Mouse (Mus musculus): Measurements from ENCODE around the gene 6430550D23Rik. TPM values are rescaled to one million over a fixed set of nuclear protein-coding genes. Genes with fewer than 3 reads are reported as not detected.
A peak's percentile ranks its signal among the peaks of the same experiment; 100 is the strongest.

Gene 6430550D23Rik
- polyA plus RNA-seq, 1 experiment from 2014 or later = 2.5 TPM

GRCm38 (mm10) chr2:156021765-156022164 is 14.0 kb upstream of the 6430550D23Rik start:
- H3K36me3 ChIP-seq (ENCODE audit: insufficient read depth, low read length) = peaks cover 27% of the 10 kb centered on the region
- no peaks in the 10 kb centered on the region for H3K4me1 ChIP-seq (replicated peaks; ENCODE audit: insufficient read depth, low read length)
- no peak overlapping the region for H3K9ac ChIP-seq (ENCODE audit: low read depth, low read length)
- 73% methylated on average over 2 of the region's 2 CpGs for WGBS
- no peak overlapping the region for H3K27ac ChIP-seq
- DNase-seq (ENCODE audit: low spot score) (no peak), ATAC-seq (replicated peaks; ENCODE audit: low FRiP score, low read depth) (no peak)
- no peak for TF ChIP-seq CTCF (IDR thresholded peaks at IDR 0.05; ENCODE audit: low read depth)
- no peaks in the 10 kb centered on the region for H3K27me3 ChIP-seq (ENCODE audit: insufficient read depth, low read length)
- H3K4me2 ChIP-seq (ENCODE audit: low read length) = no peak overlapping the region
- no peaks in the 10 kb centered on the region for H3K9me3 ChIP-seq (replicated peaks; ENCODE audit: low read length)
- H3K4me3 ChIP-seq (replicated peaks; ENCODE audit: low read depth, low read length) = no peak overlapping the region

DNA sequence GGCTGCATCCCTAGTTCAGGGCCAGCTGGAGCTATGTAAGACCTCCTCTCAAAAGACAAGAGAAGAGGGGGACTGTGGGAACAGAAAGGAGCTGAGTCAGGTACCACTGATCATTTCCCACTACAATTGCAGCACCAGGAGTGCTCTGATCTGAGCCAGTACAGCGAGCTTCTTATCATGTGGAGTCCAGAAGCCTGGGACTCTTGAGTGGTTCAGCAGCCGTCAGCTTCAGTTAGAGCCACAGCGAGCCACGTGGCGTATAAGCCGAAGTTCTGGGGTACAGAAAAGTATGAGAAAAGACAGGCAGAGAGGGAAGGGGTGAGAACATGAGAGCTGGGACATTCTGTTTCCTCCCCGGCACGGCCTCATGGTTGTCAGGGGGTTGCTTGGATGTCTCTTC is 13.4 kb upstream of the 6430550D23Rik start:
- ATAC-seq (replicated peaks; ENCODE audit: low FRiP score, low read depth) (no peak), DNase-seq (ENCODE audit: low spot score) (no peak)
- H3K9ac ChIP-seq (ENCODE audit: low read depth, low read length) = no peak overlapping the region
- no peak overlapping the region for H3K4me3 ChIP-seq (replicated peaks; ENCODE audit: low read depth, low read length)
- H3K4me2 ChIP-seq (ENCODE audit: low read length) = no peak overlapping the region
- H3K9me3 ChIP-seq (replicated peaks; ENCODE audit: low read length) = no peaks in the 10 kb centered on the region
- H3K4me1 ChIP-seq (replicated peaks; ENCODE audit: insufficient read depth, low read length) = no peaks in the 10 kb centered on the region
- no peaks in the 10 kb centered on the region for H3K27me3 ChIP-seq (ENCODE audit: insufficient read depth, low read length)
- WGBS = 85% methylated on average over 8 of the region's 8 CpGs
- peaks cover 33% of the 10 kb centered on the region for H3K36me3 ChIP-seq (ENCODE audit: insufficient read depth, low read length)
- no peak overlapping the region for H3K27ac ChIP-seq
- TF ChIP-seq CTCF (IDR thresholded peaks at IDR 0.05; ENCODE audit: low read depth) = no peak

GRCm38 (mm10) chr2:156018106-156018505 is 10.3 kb upstream of the 6430550D23Rik start:
- Histone ChIP-seq H3K27me3 (ENCODE audit: insufficient read depth, low read length) (no peaks in the 10 kb centered on the region), H3K4me2 (ENCODE audit: low read length) (no peak overlapping the region), H3K27ac (no peak overlapping the region), H3K4me1 (replicated peaks; ENCODE audit: insufficient read depth, low read length) (no peaks in the 10 kb centered on the region), H3K4me3 (replicated peaks; ENCODE audit: low read depth, low read length) (no peak overlapping the region), H3K36me3 (ENCODE audit: insufficient read depth, low read length) (peaks cover 56% of the 10 kb centered on the region), H3K9ac (ENCODE audit: low read depth, low read length) (no peak overlapping the region), H3K9me3 (replicated peaks; ENCODE audit: low read length) (no peaks in the 10 kb centered on the region)
- ATAC-seq (replicated peaks; ENCODE audit: low FRiP score, low read depth) (no peak), DNase-seq (ENCODE audit: low spot score) (no peak)
- WGBS = 72% methylated on average over 3 of the region's 3 CpGs
- no peak for TF ChIP-seq CTCF (IDR thresholded peaks at IDR 0.05; ENCODE audit: low read depth)

- no peak overlapping the region for H3K27ac ChIP-seq
- H3K36me3 ChIP-seq (ENCODE audit: insufficient read depth, low read length) = 0 out of 2 replicates have a peak, but pooled peaks cover under 1% of the 10 kb centered on the region
- ATAC-seq (replicated peaks; ENCODE audit: low FRiP score, low read depth) (no peak), DNase-seq (ENCODE audit: low spot score) (no peak)
- WGBS = 93% methylated on average over 4 of the region's 4 CpGs
- no peaks in the 10 kb centered on the region for H3K27me3 ChIP-seq (ENCODE audit: insufficient read depth, low read length)
- no peak overlapping the region for H3K4me2 ChIP-seq (ENCODE audit: low read length)
- H3K9ac ChIP-seq (ENCODE audit: low read depth, low read length) = no peak overlapping the region
- no peak overlapping the region for H3K4me3 ChIP-seq (replicated peaks; ENCODE audit: low read depth, low read length)
- TF ChIP-seq CTCF (IDR thresholded peaks at IDR 0.05; ENCODE audit: low read depth) = peak; percentile 47
- H3K4me1 ChIP-seq (replicated peaks; ENCODE audit: insufficient read depth, low read length) = peaks cover 5% of the 10 kb centered on the region; the same call in 1 of the 2 replicates
- no peaks in the 10 kb centered on the region for H3K9me3 ChIP-seq (replicated peaks; ENCODE audit: low read length)
Observed at GRCm38 (mm10) chr2:156005393-156005792, 2.4 kb downstream of the 6430550D23Rik start.

DNA sequence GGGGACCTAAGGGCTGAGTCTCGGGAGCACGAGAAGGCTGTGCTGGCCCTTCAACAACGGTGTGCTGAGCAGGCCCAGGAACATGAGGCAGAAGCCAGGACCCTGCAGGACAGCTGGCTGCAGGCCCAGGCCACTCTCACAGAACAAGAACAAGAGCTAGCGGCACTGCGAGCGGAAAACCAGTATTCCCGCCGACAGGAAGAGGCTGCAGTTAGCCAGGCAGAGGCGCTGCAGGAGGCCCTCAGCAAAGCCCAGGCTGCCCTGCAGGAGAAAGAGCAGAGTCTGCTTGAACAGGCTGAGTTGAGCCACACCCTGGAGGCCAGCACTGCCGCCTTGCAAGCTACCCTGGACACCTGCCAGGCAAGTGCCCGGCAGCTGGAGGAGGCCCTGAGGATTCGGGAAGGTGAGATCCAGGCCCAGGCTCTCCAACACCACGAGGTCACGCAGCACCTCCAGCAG is 15.9 kb downstream of the 6430550D23Rik start:
- 85% methylated on average over 14 of the region's 14 CpGs for WGBS
- H3K9ac ChIP-seq (ENCODE audit: low read depth, low read length) = no peak overlapping the region
- H3K4me1 ChIP-seq (replicated peaks; ENCODE audit: insufficient read depth, low read length) = no peaks in the 10 kb centered on the region
- DNase-seq (ENCODE audit: low spot score) (no peak), ATAC-seq (replicated peaks; ENCODE audit: low FRiP score, low read depth) (no peak)
- no peak for TF ChIP-seq CTCF (IDR thresholded peaks at IDR 0.05; ENCODE audit: low read depth)
- no peaks in the 10 kb centered on the region for H3K27me3 ChIP-seq (ENCODE audit: insufficient read depth, low read length)
- H3K4me3 ChIP-seq (replicated peaks; ENCODE audit: low read depth, low read length) = no peak overlapping the region
- no peak overlapping the region for H3K27ac ChIP-seq
- no peaks in the 10 kb centered on the region for H3K9me3 ChIP-seq (replicated peaks; ENCODE audit: low read length)
- H3K4me2 ChIP-seq (ENCODE audit: low read length) = no peak overlapping the region
- H3K36me3 ChIP-seq (ENCODE audit: insufficient read depth, low read length) = peaks cover 79% of the 10 kb centered on the region

- no peaks in the 10 kb centered on the region for H3K9me3 ChIP-seq (replicated peaks; ENCODE audit: low read length)
- 90% methylated on average over 10 of the region's 10 CpGs for WGBS
- DNase-seq (ENCODE audit: low spot score) (no peak), ATAC-seq (replicated peaks; ENCODE audit: low FRiP score, low read depth) (no peak)
- H3K27me3 ChIP-seq (ENCODE audit: insufficient read depth, low read length) = no peaks in the 10 kb centered on the region
- no peak overlapping the region for H3K4me3 ChIP-seq (replicated peaks; ENCODE audit: low read depth, low read length)
- no peak overlapping the region for H3K4me2 ChIP-seq (ENCODE audit: low read length)
- H3K27ac ChIP-seq = no peak overlapping the region
- no peak overlapping the region for H3K9ac ChIP-seq (ENCODE audit: low read depth, low read length)
- H3K4me1 ChIP-seq (replicated peaks; ENCODE audit: insufficient read depth, low read length) = no peaks in the 10 kb centered on the region
- peaks cover 84% of the 10 kb centered on the region for H3K36me3 ChIP-seq (ENCODE audit: insufficient read depth, low read length)
- TF ChIP-seq CTCF (IDR thresholded peaks at IDR 0.05; ENCODE audit: low read depth) = no peak
Observed at GRCm38 (mm10) chr2:155991151-155991550, 16.6 kb downstream of the 6430550D23Rik start.

- peaks cover 86% of the 10 kb centered on the region for H3K36me3 ChIP-seq (ENCODE audit: insufficient read depth, low read length)
- no peak for TF ChIP-seq CTCF (IDR thresholded peaks at IDR 0.05; ENCODE audit: low read depth)
- no peaks in the 10 kb centered on the region for H3K27me3 ChIP-seq (ENCODE audit: insufficient read depth, low read length)
- DNase-seq (ENCODE audit: low spot score) = no peak
- H3K9me3 ChIP-seq (replicated peaks; ENCODE audit: low read length) = no peaks in the 10 kb centered on the region
- no peak for ATAC-seq (replicated peaks; ENCODE audit: low FRiP score, low read depth)
- H3K4me1 ChIP-seq (replicated peaks; ENCODE audit: insufficient read depth, low read length) = no peaks in the 10 kb centered on the region
- H3K4me3 ChIP-seq (replicated peaks; ENCODE audit: low read depth, low read length) = no peak overlapping the region
- H3K9ac ChIP-seq (ENCODE audit: low read depth, low read length) = no peak overlapping the region
- H3K27ac ChIP-seq = no peak overlapping the region
- H3K4me2 ChIP-seq (ENCODE audit: low read length) = no peak overlapping the region
- 74% methylated on average over 4 of the region's 4 CpGs for WGBS
Observed at GRCm38 (mm10) chr2:155989085-155989484, 18.7 kb downstream of the 6430550D23Rik start.

Measured in kidney, postnatal 0 days (tissue).